Mouse (Mus musculus): Measurements from ENCODE around the gene Ldb2. TPM values are rescaled to one million over a fixed set of nuclear protein-coding genes. Genes with fewer than 3 reads are reported as not detected.

The Ldb2 gene
- polyA plus RNA-seq, 1 experiment from 2014 or later: 33.2 TPM

DNA sequence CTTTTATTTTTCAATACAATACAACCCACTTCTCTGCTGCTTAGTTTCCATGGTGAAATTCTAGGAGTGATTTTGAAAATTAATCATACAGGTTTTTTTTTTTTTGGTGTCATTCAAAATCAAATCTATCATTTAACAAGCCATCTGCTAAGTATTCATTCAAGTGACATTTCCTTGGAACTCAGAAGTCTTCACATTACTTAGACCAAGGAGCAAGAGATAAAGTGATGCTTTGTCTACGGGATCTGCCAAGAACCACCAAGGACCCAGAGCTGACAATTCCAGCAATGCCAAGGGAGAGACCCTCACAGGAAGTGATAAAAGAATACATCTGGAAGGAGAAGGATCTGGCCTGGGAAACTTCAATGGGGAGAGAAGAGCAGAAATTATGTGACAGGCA is 270.5 kb downstream of the Ldb2 start:
- 83% methylated on average over 1 of the region's 1 CpGs for WGBS
- no peak overlapping the region for H3K4me3 ChIP-seq (replicated peaks)
- H3K9me3 ChIP-seq: no peaks in the 10 kb centered on the region
- no peak for ATAC-seq
- H3K9ac ChIP-seq (replicated peaks): no peak overlapping the region
- H3K4me1 ChIP-seq (replicated peaks): no peaks in the 10 kb centered on the region
- H3K36me3 ChIP-seq: no peaks in the 10 kb centered on the region
- H3K27ac ChIP-seq: no peak overlapping the region
- H3K27me3 ChIP-seq: no peaks in the 10 kb centered on the region
- no peak overlapping the region for H3K4me2 ChIP-seq (replicated peaks)

GRCm38 (mm10) chr5:44505221-44505620 is 294.3 kb downstream of the Ldb2 start:
- H3K9ac ChIP-seq (replicated peaks): no peak overlapping the region
- WGBS: 93% methylated on average over 5 of the region's 5 CpGs

GRCm38 (mm10) chr5:44504786-44505185 is 294.7 kb downstream of the Ldb2 start:
- H3K9ac ChIP-seq (replicated peaks): no peak overlapping the region
- 85% methylated on average over 5 of the region's 5 CpGs for WGBS

More at GRCm38 (mm10) chr5:44505221-44505620, 294.3 kb downstream of the Ldb2 start:
- Histone ChIP-seq H3K27me3 (no peaks in the 10 kb centered on the region), H3K27ac (no peak overlapping the region), H3K9me3 (no peaks in the 10 kb centered on the region), H3K4me2 (replicated peaks) (no peak overlapping the region), H3K4me1 (replicated peaks) (no peaks in the 10 kb centered on the region), H3K4me3 (replicated peaks) (no peak overlapping the region), H3K36me3 (no peaks in the 10 kb centered on the region)
- ATAC-seq: no peak

DNA sequence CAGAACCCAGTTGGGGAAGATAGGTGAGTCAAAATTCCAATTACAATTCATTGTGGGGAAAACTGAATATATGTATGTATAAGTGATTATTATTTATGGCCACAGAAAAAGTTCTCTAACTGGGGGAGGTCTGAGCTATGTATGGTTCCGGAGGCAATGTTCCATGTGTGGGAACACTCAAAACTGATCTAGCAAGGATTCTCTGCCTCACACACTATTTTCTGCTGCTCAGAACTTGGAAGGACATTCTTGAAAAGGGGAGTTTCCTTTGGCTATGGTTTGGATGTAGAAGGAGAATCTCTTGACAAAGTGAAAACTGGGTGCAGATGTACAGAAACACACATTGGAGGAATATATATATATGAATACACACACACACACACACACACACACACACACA is 301.3 kb downstream of the Ldb2 start:
- no peak for ATAC-seq
- WGBS: 97% methylated on average over 1 of the region's 1 CpGs
- H3K9ac ChIP-seq (replicated peaks): no peak overlapping the region
- H3K4me3 ChIP-seq (replicated peaks): no peak overlapping the region
- H3K27me3 ChIP-seq: no peaks in the 10 kb centered on the region
- H3K9me3 ChIP-seq: no peaks in the 10 kb centered on the region
- H3K4me1 ChIP-seq (replicated peaks): no peaks in the 10 kb centered on the region
- H3K27ac ChIP-seq: no peak overlapping the region
- H3K4me2 ChIP-seq (replicated peaks): no peak overlapping the region
- H3K36me3 ChIP-seq: no peaks in the 10 kb centered on the region

More at GRCm38 (mm10) chr5:44504786-44505185, 294.7 kb downstream of the Ldb2 start:
- ATAC-seq: no peak
- Histone ChIP-seq H3K36me3 (no peaks in the 10 kb centered on the region), H3K4me1 (replicated peaks) (no peaks in the 10 kb centered on the region), H3K9me3 (no peaks in the 10 kb centered on the region), H3K27me3 (no peaks in the 10 kb centered on the region), H3K4me2 (replicated peaks) (no peak overlapping the region), H3K4me3 (replicated peaks) (no peak overlapping the region), H3K27ac (no peak overlapping the region)

- 60% methylated on average over 3 of the region's 3 CpGs for WGBS
- Histone ChIP-seq H3K9ac (replicated peaks) (no peak overlapping the region), H3K4me3 (replicated peaks) (no peak overlapping the region), H3K36me3 (no peaks in the 10 kb centered on the region), H3K9me3 (no peaks in the 10 kb centered on the region), H3K4me2 (replicated peaks) (no peak overlapping the region), H3K27me3 (no peaks in the 10 kb centered on the region), H3K27ac (no peak overlapping the region), H3K4me1 (replicated peaks) (no peaks in the 10 kb centered on the region)
- ATAC-seq: no peak
These were observed 302.6 kb downstream of the Ldb2 start for GRCm38 (mm10) chr5:44496854-44497253.

GRCm38 (mm10) chr5:44495092-44495491 is 304.4 kb downstream of the Ldb2 start:
- Histone ChIP-seq H3K9ac (replicated peaks) (no peak overlapping the region), H3K36me3 (no peaks in the 10 kb centered on the region), H3K4me1 (replicated peaks) (no peaks in the 10 kb centered on the region), H3K4me2 (replicated peaks) (no peak overlapping the region), H3K4me3 (replicated peaks) (no peak overlapping the region), H3K27ac (no peak overlapping the region), H3K9me3 (no peaks in the 10 kb centered on the region; the same call in 1 of the 2 replicates), H3K27me3 (no peaks in the 10 kb centered on the region)
- no peak for ATAC-seq
- 89% methylated on average over 4 of the region's 4 CpGs for WGBS

GRCm38 (mm10) chr5:44494133-44494532 is 305.3 kb downstream of the Ldb2 start:
- 73% methylated on average over 9 of the region's 9 CpGs for WGBS
- ATAC-seq: no peak

DNA sequence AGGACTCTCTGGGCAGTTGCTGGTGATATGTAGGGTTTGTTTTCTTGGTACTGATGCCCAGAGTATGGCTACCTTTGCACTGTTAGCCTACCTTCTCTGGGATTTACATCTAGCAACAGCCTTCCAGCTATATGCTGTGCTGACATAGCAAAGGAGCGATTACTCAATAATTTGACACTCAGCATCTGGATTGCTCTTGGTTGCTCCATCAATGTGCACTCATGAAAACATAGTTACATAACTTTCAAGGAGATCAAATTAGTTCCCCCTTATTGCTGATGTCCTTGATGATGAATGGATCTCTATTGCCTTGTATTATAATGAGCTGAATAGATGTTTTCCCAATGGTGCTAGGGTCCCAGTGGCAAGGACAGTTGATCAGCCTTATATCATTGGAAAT is 308.0 kb downstream of the Ldb2 start:
- 97% methylated on average over 1 of the region's 1 CpGs for WGBS
- ATAC-seq: no peak

More at GRCm38 (mm10) chr5:44494133-44494532, 305.3 kb downstream of the Ldb2 start:
- no peak overlapping the region for H3K4me3 ChIP-seq (replicated peaks)
- H3K36me3 ChIP-seq: no peaks in the 10 kb centered on the region
- no peak overlapping the region for H3K4me2 ChIP-seq (replicated peaks)
- no peak overlapping the region for H3K27ac ChIP-seq
- no peak overlapping the region for H3K9ac ChIP-seq (replicated peaks)
- H3K4me1 ChIP-seq (replicated peaks): no peaks in the 10 kb centered on the region
- no peaks in the 10 kb centered on the region for H3K27me3 ChIP-seq
- H3K9me3 ChIP-seq: no peaks in the 10 kb centered on the region; the same call in 1 of the 2 replicates

DNA sequence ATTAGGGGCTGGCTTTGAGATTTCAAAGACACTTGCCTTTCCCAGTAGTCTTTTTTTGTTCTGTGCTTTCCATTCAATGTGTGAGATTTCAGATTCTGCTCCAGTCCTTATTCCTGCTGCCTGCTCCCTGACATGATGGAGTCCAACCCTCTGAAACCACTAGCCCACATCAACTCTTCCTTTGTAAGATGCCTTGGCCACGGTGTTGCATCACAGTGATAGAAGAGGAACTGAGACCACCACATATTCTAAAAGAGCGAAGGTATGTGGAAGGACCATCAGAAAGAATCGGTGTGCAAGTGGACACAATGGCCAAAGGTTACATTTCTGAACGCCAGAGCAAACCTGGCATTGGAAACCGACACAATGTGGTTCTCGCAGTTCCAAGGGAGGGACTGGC is 309.0 kb downstream of the Ldb2 start:
- Histone ChIP-seq H3K4me1 (replicated peaks) (no peaks in the 10 kb centered on the region), H3K9me3 (no peaks in the 10 kb centered on the region; the same call in 1 of the 2 replicates), H3K27ac (no peak overlapping the region), H3K4me2 (replicated peaks) (no peak overlapping the region), H3K9ac (replicated peaks) (no peak overlapping the region), H3K27me3 (no peaks in the 10 kb centered on the region), H3K36me3 (no peaks in the 10 kb centered on the region), H3K4me3 (replicated peaks) (no peak overlapping the region)
- ATAC-seq: no peak
- 90% methylated on average over 6 of the region's 6 CpGs for WGBS

More for the DNA sequence above, 308.0 kb downstream of the Ldb2 start:
- Histone ChIP-seq H3K9me3 (no peaks in the 10 kb centered on the region; the same call in 1 of the 2 replicates), H3K36me3 (no peaks in the 10 kb centered on the region), H3K4me1 (replicated peaks) (no peaks in the 10 kb centered on the region), H3K4me3 (replicated peaks) (no peak overlapping the region), H3K9ac (replicated peaks) (no peak overlapping the region), H3K4me2 (replicated peaks) (no peak overlapping the region), H3K27ac (no peak overlapping the region), H3K27me3 (no peaks in the 10 kb centered on the region)

DNA sequence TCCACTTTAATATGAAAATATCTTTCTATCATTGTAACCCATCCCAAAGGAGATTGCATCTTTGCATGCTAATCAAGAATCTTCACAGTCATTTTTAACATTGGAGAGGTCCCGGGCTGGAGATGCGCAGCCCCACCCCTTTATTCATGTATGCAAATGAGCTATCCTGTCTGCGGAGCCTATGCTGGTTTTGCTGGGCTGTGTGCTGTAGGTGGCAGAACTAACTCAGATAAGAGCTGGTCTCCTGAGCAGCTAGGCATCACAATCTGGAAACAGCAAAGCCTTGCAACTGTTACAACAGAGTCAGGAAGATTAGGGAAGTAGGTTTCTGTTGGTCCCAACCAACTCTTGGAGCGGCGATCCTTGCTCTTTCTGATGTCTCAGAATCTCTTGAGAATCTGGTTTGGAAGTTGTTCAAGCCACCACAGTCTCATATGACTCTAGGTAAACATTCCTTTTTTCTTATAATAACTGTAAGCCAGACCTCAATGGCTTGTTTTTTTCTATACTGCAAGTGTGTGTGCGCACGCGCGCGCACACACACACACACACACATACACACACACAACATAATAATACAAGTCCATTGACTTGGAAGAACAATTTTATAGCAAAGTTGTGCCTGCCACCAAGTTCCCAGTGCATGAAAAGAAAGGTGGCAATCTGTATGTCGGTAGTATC is 315.9 kb downstream of the Ldb2 start:
- Histone ChIP-seq H3K36me3 (no peaks in the 10 kb centered on the region), H3K4me1 (replicated peaks) (peaks cover 11% of the 10 kb centered on the region), H3K27ac (peak overlapping the region; percentile 45; the same call in 1 of the 2 replicates), H3K9ac (replicated peaks) (no peak overlapping the region), H3K4me3 (replicated peaks) (no peak overlapping the region), H3K9me3 (no peaks in the 10 kb centered on the region), H3K4me2 (replicated peaks) (no peak overlapping the region), H3K27me3 (no peaks in the 10 kb centered on the region)
- ATAC-seq: peak; percentile 92
- WGBS: 65% methylated on average over 11 of the region's 11 CpGs

- H3K4me2 ChIP-seq (replicated peaks): no peak overlapping the region
- peaks cover 12% of the 10 kb centered on the region for H3K4me1 ChIP-seq (replicated peaks)
- H3K9me3 ChIP-seq: no peaks in the 10 kb centered on the region
- no peaks in the 10 kb centered on the region for H3K27me3 ChIP-seq
- no peak overlapping the region for H3K9ac ChIP-seq (replicated peaks)
- H3K36me3 ChIP-seq: no peaks in the 10 kb centered on the region
- no peak overlapping the region for H3K27ac ChIP-seq
- WGBS: 85% methylated on average over 4 of the region's 4 CpGs
- no peak overlapping the region for H3K4me3 ChIP-seq (replicated peaks)
- no peak for ATAC-seq
These were observed 318.1 kb downstream of the Ldb2 start for GRCm38 (mm10) chr5:44481406-44481805.

DNA sequence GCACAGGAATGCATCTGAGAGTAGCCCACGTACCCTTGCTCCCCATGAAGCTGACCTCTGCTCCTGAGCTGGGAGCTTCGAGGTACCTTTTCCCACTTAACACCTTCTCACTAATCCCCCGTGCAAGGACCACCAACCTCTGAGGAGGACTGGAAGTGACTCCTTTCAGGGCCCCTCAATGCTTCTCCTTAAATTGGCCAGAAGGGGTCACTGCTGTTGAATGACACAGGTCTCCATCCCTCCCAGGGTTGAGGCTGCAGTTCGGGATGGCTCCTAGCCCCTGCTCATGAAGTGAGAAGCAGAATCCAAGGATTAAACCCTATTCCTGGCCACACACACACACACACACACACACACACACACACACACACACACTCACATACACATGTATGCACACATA is 323.1 kb downstream of the Ldb2 start:
- Histone ChIP-seq H3K4me1 (replicated peaks) (peaks cover 9% of the 10 kb centered on the region), H3K27me3 (no peaks in the 10 kb centered on the region), H3K9ac (replicated peaks) (no peak overlapping the region), H3K36me3 (no peaks in the 10 kb centered on the region), H3K4me3 (replicated peaks) (no peak overlapping the region), H3K9me3 (no peaks in the 10 kb centered on the region), H3K27ac (no peak overlapping the region), H3K4me2 (replicated peaks) (no peak overlapping the region)
- ATAC-seq: 0 out of 2 replicates have a peak, but pooled peaks have one; percentile 43
- WGBS: 21% methylated on average over 4 of the region's 4 CpGs

GRCm38 (mm10) chr5:44475543-44475942 is 323.9 kb downstream of the Ldb2 start:
- WGBS: 88% methylated on average over 1 of the region's 1 CpGs
- Histone ChIP-seq H3K27me3 (no peaks in the 10 kb centered on the region), H3K4me3 (replicated peaks) (no peak overlapping the region), H3K36me3 (no peaks in the 10 kb centered on the region), H3K4me2 (replicated peaks) (no peak overlapping the region), H3K9me3 (no peaks in the 10 kb centered on the region), H3K9ac (replicated peaks) (no peak overlapping the region), H3K4me1 (replicated peaks) (peaks cover 9% of the 10 kb centered on the region), H3K27ac (no peak overlapping the region)
- no peak for ATAC-seq

Data from midbrain, embryonic 13.5 days (tissue).